Mouse (Mus musculus) brain, embryonic 14.5 days (tissue): ENCODE data around the gene Tmem184b. TPM values are rescaled to one million over a fixed set of nuclear protein-coding genes. Genes with fewer than 3 reads are reported as not detected.

ENCODE experiments used
- DNase-seq: peaks from one replicate; pipeline ENCODE4 v3.0.0-alpha.2; 2011; ENCODE audit warnings: low read depth
- CTCF ChIP-seq: fragments of 200-500 bp; IDR thresholded peaks from 2 replicates; pipeline ENCODE4 v1.5.1; 2012; ENCODE audit warnings: inconsistent platforms, mild to moderate bottlenecking, moderate library complexity, borderline replicate concordance; ENCODE audit not compliant: insufficient read depth, insufficient read length; ENCODE audit errors: extremely low read depth
- POLR2A ChIP-seq: fragments of 200-500 bp; IDR thresholded peaks from 2 replicates; pipeline ENCODE4 v1.6.1; 2012; ENCODE audit warnings: mild to moderate bottlenecking, inconsistent platforms, borderline replicate concordance; ENCODE audit not compliant: poor library complexity, insufficient read depth, insufficient read length, severe bottlenecking; ENCODE audit errors: extremely low read depth
- polyA plus RNA-seq: library from polyadenylated mRNA; depleted of rRNA; stranded (reverse); fragments of >200 nt; gene quantifications from 2 replicates; pipeline ENCODE4 v1.2.3, GENCODE M21; 2012

The Tmem184b gene
- polyA plus RNA-seq, 1 experiment: 70.7 TPM

- TF ChIP-seq CTCF (no peak), POLR2A (no peak)
- DNase-seq: no peak
These were observed 25.2 kb upstream of the Tmem184b start for GRCm38 (mm10) chr15:79428616-79429015.

DNA sequence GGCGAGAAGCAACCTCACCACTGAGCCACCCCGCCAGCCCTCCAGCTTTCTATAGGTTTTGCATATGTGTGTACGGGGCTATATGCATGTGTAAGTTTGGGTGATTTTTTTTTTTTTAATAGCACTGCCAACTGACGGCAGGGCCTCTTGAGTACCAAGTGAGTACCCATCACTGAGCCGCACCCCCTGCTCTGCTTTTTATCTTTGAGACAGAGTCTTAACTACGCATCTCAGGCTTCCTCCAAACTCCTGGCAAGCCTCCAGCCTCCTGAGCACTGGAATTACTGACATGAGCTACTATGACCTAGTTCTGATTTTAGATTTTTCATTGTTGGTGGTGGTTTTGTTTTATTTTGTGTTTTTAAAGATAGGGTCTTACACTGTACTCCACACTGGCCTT lies 24.1 kb upstream of the Tmem184b start:
- DNase-seq: no peak
- TF ChIP-seq POLR2A: no peak
- TF ChIP-seq CTCF: no peak

- no peak for DNase-seq
- no peak for TF ChIP-seq CTCF
- no peak for TF ChIP-seq POLR2A
These were observed 22.1 kb upstream of the Tmem184b start for GRCm38 (mm10) chr15:79425516-79425915.

GRCm38 (mm10) chr15:79424602-79425001 lies 21.2 kb upstream of the Tmem184b start:
- TF ChIP-seq POLR2A (no peak), CTCF (no peak)
- no peak for DNase-seq

DNA sequence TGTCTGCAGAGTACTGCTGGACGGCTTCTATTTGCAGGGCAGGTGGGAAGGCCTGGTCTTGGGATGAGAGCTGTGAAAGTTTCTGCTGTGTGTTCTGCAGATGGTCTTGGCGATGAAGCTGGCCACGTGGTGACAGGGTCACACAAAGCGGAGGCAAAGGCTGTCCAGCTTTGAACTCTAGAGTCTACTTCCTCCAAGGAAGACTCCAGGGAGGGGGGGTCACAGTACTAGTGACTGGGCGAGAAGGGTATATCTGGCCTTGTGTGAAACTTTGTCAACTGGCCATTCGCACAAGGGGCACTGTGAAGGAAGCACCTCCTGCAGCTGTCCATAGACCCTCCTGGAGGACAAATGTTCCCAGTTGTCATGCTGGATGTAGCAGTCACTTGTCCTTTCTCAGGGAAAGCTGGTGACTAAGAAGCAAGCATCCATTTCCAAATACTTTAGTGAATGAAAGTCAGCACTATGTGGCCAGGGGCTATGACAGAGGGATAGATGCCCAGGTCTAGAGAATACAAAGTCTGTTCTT lies 19.4 kb upstream of the Tmem184b start:
- no peak for TF ChIP-seq CTCF
- TF ChIP-seq POLR2A: no peak
- no peak for DNase-seq

GRCm38 (mm10) chr15:79418677-79419076 lies 15.3 kb upstream of the Tmem184b start:
- no peak for DNase-seq

GRCm38 (mm10) chr15:79418265-79418664 lies 14.9 kb upstream of the Tmem184b start:
- DNase-seq: no peak
- no peak for TF ChIP-seq CTCF
- no peak for TF ChIP-seq POLR2A

More at GRCm38 (mm10) chr15:79418677-79419076, 15.3 kb upstream of the Tmem184b start:
- TF ChIP-seq POLR2A (no peak), CTCF (no peak)

GRCm38 (mm10) chr15:79417379-79417778 lies 14.0 kb upstream of the Tmem184b start:
- TF ChIP-seq POLR2A: no peak
- TF ChIP-seq CTCF: no peak
- no peak for DNase-seq

DNA sequence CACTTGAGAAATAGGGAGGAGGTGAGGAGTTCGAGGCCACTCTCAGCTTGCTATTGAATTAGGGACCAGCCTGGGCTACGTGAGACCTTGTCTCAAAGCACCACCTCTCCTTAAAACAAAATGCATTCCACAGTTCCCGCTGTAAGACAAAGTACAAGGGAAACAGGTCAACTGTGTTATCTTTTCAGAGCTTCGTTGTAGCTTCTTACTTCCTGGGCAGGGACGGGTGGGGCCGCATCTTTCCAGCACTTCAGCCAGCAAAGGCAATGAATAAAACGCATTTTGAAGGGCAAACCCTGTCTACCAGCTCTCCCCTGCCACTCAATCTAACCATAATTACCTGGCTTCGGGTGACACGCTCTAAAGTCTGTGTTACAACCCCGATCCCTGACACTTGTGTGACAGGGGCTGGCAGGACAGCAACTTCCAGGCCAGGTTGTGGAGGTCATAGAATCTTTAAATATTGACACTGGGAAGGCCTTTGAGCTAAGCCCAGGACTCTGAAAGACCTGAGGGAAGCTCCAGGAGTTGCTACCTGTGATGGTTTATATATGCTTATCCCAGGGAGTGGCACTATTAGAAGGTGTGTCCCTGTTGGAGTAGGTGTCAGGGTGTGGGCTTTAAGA lies 13.2 kb upstream of the Tmem184b start:
- DNase-seq: no peak
- TF ChIP-seq POLR2A: no peak
- no peak for TF ChIP-seq CTCF

DNA sequence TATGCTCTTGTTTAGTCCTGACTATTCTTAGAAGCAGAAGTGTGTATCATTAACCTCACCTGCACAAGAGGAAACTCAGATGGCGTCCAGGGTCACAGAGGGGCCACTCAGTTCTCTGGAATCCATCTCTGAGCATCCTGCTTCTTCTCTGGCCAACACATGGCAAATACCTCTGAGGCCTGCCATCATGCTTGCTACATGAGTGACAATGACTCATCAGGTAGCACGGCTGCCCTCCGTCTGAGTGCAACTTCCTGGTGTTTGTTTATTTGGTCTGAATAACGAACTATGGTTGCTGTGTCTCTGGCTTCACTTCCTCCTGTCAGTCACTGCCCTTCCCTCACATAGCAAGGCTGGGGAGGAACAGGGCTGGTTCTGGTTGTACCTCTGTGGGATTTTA lies 11.1 kb upstream of the Tmem184b start:
- TF ChIP-seq CTCF (no peak), POLR2A (no peak)
- no peak for DNase-seq

GRCm38 (mm10) chr15:79413802-79414201 lies 10.4 kb upstream of the Tmem184b start:
- TF ChIP-seq CTCF: no peak
- TF ChIP-seq POLR2A: no peak
- no peak for DNase-seq

- TF ChIP-seq POLR2A (no peak), CTCF (no peak)
- no peak for DNase-seq
These were observed 9.8 kb upstream of the Tmem184b start for GRCm38 (mm10) chr15:79413201-79413600.
